Mouse (Mus musculus) liver, adult 2 months (tissue): ENCODE measurements around the gene Uqcr11. TPM values are rescaled to one million over a fixed set of nuclear protein-coding genes. Genes with fewer than 3 reads are reported as not detected.

Experiments
- DNase-seq: peaks from one replicate; pipeline ENCODE4 v3.0.0-alpha.2; 2011; ENCODE audit warnings: low read depth, low spot score; ENCODE audit errors: extremely low read depth
- H3K27ac ChIP-seq: fragments of 200-500 bp; replicated peaks from 2 replicates; pipeline ENCODE4 v1.5.1; 2012; ENCODE audit warnings: low read depth, mild to moderate bottlenecking, control low read depth, inconsistent platforms, low read length; ENCODE audit not compliant: insufficient read depth
- H3K27me3 ChIP-seq: fragments of 200-500 bp; 2 replicates; pipeline ENCODE4 v1.6.1; 2012; ENCODE audit warnings: mild to moderate bottlenecking, moderate library complexity, low read length, inconsistent platforms; ENCODE audit not compliant: control insufficient read depth, insufficient read depth
- H3K36me3 ChIP-seq: fragments of 200-500 bp; 2 replicates; pipeline ENCODE4 v1.6.1; 2012; ENCODE audit warnings: low read length, inconsistent platforms; ENCODE audit not compliant: control insufficient read depth, insufficient read depth
- H3K4me1 ChIP-seq: fragments of 200-500 bp; 2 replicates; pipeline ENCODE4 v1.6.1; 2011; ENCODE audit warnings: low read length; ENCODE audit not compliant: control insufficient read depth, insufficient read depth
- H3K4me3 ChIP-seq: fragments of 200-500 bp; 2 replicates; pipeline ENCODE4 v1.5.1; 2011; ENCODE audit warnings: low read depth, mild to moderate bottlenecking, control low read depth, low read length, moderate library complexity; ENCODE audit not compliant: insufficient read depth
- H3K79me2 ChIP-seq: fragments of 200-500 bp; 2 replicates; pipeline ENCODE4 v1.6.1; 2012; ENCODE audit warnings: inconsistent platforms, mild to moderate bottlenecking, low read length, moderate library complexity; ENCODE audit not compliant: control insufficient read depth, insufficient read depth
- H3K9ac ChIP-seq: fragments of 200-500 bp; 2 replicates; pipeline ENCODE4 v1.6.1; 2012; ENCODE audit warnings: low read depth, mild to moderate bottlenecking, control low read depth, inconsistent platforms, low read length
- CTCF ChIP-seq: fragments of 200-500 bp; IDR thresholded peaks from 2 replicates; pipeline ENCODE4 v1.5.1; 2011; ENCODE audit warnings: low read depth, low read length, control low read depth
- POLR2A ChIP-seq: fragments of 200-500 bp; IDR thresholded peaks from 2 replicates; pipeline ENCODE4 v1.6.1; 2011; ENCODE audit warnings: low read length, control low read depth; ENCODE audit not compliant: insufficient read depth; ENCODE audit errors: extremely low read depth
- WGBS: fragments of 180-500 bp; shearing (Covaris S2); methylation state at CpG from one replicate; pipeline ENCODE4 v1.1.7; 2018; 5-methylcytosine and 5-hydroxymethylcytosine counted together
- polyA plus RNA-seq: library from polyadenylated mRNA; depleted of rRNA; stranded (reverse); fragments of >200 nt; gene quantifications from 2 replicates; pipeline ENCODE4 v1.2.3, GENCODE M21; 2012
- total RNA-seq: library from RNA; depleted of rRNA; stranded (reverse); fragments of >200 nt; gene quantifications from 2 replicates; pipeline ENCODE4 v1.2.3, GENCODE M21; 2014

Uqcr11 gene
- total and polyA plus RNA-seq, 2 experiments, result 1,362 to 2,210 TPM

GRCm38 (mm10) chr10:80445898-80446601, 39.4 kb upstream of the Uqcr11 start:
- Histone ChIP-seq H3K27ac (no peak overlapping the region), H3K36me3 (no peaks in the 10 kb centered on the region), H3K4me1 (peaks cover 7% of the 10 kb centered on the region; the same call in 1 of the 2 replicates), H3K27me3 (no peaks in the 10 kb centered on the region), H3K4me3 (no peak overlapping the region), H3K9ac (no peak overlapping the region), H3K79me2 (no peaks in the 10 kb centered on the region)
- TF ChIP-seq POLR2A, result no peak
- TF ChIP-seq CTCF, result peak; percentile 98
- peak; percentile 65 for DNase-seq
- 9% methylated on average over 26 of the region's 26 CpGs for WGBS

GRCm38 (mm10) chr10:80445052-80445451, 38.4 kb upstream of the Uqcr11 start:
- Histone ChIP-seq H3K36me3 (no peaks in the 10 kb centered on the region), H3K27ac (no peak overlapping the region), H3K27me3 (no peaks in the 10 kb centered on the region), H3K79me2 (no peaks in the 10 kb centered on the region), H3K4me1 (peaks cover 7% of the 10 kb centered on the region; the same call in 1 of the 2 replicates), H3K9ac (no peak overlapping the region), H3K4me3 (no peak overlapping the region)
- no peak for TF ChIP-seq CTCF
- WGBS, result 86% methylated on average over 1 of the region's 1 CpGs
- DNase-seq, result no peak

DNA sequence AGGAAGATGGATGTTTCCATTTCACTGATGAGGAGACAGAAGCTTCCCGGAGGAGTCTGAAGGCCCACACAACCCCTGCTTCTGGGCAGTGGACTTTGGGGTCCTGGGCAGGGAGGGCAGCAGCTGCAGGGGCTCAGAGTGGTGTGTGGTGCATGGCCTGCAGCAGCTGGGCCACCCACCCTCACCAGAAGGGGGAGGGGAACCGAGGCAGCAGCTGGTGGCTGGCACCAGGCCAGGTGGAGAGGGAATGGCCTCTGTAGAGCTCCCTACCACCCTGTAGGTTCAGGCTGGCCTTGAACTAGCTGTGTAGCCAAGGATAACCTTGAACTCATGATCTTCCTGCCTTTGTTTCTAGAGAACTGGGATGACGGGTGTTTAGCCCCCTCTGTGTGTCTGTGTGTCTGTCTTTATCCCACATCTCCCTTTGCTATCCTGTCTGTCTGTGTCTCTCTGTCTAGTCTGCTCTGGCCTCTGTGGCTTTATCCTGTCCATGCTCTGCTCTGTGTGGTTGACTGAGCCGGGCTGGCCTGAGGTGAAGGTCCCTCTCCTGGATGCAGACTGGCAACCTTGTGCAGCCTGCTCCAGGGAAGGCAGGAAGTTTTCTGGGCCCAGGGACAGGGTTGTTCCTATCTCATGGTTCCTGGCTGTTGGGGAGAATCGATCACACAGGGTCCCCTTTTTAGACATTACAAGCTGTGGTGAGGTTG, 37.9 kb upstream of the Uqcr11 start:
- H3K27ac ChIP-seq, result no peak overlapping the region
- WGBS, result 55% methylated on average over 5 of the region's 5 CpGs
- TF ChIP-seq CTCF (no peak), POLR2A (no peak)
- H3K4me3 ChIP-seq, result no peak overlapping the region
- H3K27me3 ChIP-seq, result no peaks in the 10 kb centered on the region
- no peak overlapping the region for H3K9ac ChIP-seq
- H3K36me3 ChIP-seq, result no peaks in the 10 kb centered on the region
- H3K4me1 ChIP-seq, result peaks cover 7% of the 10 kb centered on the region; the same call in 1 of the 2 replicates
- no peaks in the 10 kb centered on the region for H3K79me2 ChIP-seq
- DNase-seq, result no peak

DNA sequence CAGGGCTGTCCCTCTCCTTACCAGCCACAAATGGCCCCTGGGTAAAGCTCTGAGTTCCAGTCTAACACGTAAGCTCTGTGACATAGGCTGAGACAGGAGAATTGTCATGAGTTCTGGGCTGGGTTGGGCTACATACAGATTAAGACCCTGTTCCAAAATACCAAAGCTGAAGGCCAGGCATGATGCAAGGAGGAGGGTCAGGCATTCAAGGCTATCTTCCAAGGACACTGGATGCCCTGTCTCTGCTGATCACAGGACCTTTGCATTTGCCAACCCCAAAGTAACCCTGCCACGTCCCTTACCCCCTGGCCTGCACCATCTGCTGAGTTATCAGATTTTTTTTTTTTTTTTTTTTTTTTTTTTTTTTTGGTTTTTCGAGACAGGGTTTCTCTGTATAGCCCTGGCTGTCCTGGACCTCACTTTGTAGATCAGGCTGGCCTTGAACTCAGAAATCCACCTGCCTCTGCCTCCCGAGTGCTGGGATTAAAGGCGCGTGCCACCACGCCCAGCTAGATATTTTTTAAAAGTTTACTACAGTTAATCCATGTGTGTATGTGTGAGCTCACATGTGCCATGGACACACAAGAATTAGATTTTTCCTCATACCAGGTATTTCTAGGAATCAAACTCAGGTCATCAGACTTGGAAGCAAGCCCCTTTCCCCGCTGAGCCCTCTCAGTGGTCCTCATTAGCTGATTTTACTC, 37.1 kb upstream of the Uqcr11 start:
- DNase-seq, result peak; percentile 18
- no peaks in the 10 kb centered on the region for H3K27me3 ChIP-seq
- no peaks in the 10 kb centered on the region for H3K36me3 ChIP-seq
- TF ChIP-seq CTCF, result no peak
- TF ChIP-seq POLR2A, result no peak
- H3K4me3 ChIP-seq, result no peak overlapping the region
- H3K79me2 ChIP-seq, result no peaks in the 10 kb centered on the region
- no peak overlapping the region for H3K9ac ChIP-seq
- no peak overlapping the region for H3K27ac ChIP-seq
- 89% methylated on average over 7 of the region's 8 CpGs for WGBS
- H3K4me1 ChIP-seq, result peaks cover 7% of the 10 kb centered on the region; the same call in 1 of the 2 replicates

DNA sequence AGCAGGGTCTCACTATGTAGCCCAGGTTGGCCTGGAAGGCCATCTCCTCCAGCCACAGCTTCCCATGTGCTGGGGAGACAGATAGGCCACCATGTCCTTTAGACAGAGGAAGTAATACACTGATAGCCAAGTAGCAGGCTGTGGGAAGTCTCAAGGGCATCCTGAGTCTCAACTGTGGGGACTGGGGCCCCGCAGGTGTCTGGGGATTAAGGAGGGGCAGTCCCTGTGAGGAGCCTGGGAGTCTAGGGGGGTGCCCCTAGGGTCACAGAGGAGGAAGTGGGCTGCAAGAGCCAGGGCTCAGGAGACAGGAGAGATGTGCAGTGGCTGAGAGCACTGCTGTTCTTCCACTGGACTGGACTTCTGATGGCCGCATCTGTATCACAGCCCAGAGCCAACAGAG, 36.4 kb upstream of the Uqcr11 start:
- Histone ChIP-seq H3K79me2 (no peaks in the 10 kb centered on the region), H3K36me3 (no peaks in the 10 kb centered on the region), H3K27me3 (no peaks in the 10 kb centered on the region), H3K4me1 (peaks cover 10% of the 10 kb centered on the region; the same call in 1 of the 2 replicates), H3K4me3 (no peak overlapping the region), H3K9ac (no peak overlapping the region), H3K27ac (no peak overlapping the region)
- WGBS, result 80% methylated on average over 2 of the region's 2 CpGs
- no peak for TF ChIP-seq POLR2A
- TF ChIP-seq CTCF, result no peak
- DNase-seq, result no peak
